ENCODE assay signal across 18 mouse cellular contexts in the genomic region with DNA sequence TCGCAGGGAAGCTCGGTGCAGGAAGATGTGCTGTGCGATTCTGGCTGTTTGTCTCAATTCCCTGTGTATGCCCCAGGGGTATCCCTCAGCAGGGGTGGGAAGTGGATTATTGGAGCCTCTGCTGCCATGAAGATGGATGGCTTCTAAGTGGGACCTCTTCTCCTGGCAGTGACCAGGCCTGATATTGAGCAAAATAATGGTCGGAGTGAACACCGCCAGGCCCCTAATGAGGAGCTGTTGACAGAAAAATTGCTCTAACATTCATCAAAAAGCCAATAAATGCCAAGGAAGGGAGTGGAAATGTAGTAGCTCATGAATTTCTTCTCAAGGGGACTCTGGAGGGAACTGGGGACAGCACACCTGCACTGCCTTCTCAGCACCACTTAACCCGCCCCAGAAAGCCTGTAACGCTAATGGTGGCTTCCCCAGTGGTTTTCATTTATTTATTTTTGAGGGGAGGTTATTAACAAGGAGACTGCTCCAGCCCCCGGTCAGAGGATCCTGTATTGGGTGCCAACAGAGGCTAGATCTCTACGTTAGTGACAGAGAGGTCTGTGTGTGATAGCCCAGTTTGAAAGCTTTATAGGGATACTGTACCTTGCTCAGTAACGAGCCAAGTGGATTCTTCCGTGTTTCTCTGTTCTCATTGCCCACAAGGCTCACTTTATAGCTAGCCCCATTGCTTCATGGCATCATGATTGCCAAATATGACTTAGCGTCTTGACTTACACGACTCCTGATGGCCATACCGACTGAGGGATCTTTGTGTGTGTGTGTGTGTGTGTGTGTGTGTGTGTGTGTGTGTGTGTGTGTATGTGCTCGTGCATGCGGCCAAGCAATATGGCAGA. TPM values are rescaled to one million over a fixed set of nuclear protein-coding genes. Genes with fewer than 3 reads are reported as not detected.
DNase-seq lines count a peak whose midpoint lies in the region; ATAC-seq lines count a peak whose summit lies in the region.
"Had no signal": no experiment of that assay in that cellular context is flagged by ENCODE, and none has a peak within 500 bp of the region (broad histone marks: within the 10 kb centered on the region; RNA-seq: fewer than 3 reads in every experiment).

No protein-coding gene starts in this region.

- no peak overlapping the region for H3K27ac ChIP-seq in neural tube, embryonic 11.5 days (ENCODE audit: low read depth, low read length)
- no peak overlapping the region for H3K27ac ChIP-seq in hindbrain, embryonic 14.5 days
- H3K27ac ChIP-seq: liver, embryonic 14.5 days; midbrain, embryonic 12.5 days; stomach, embryonic 15.5 days had no signal

- WGBS in neural tube, embryonic 11.5 days, result 70% methylated on average over 16 of the region's 16 CpGs
- WGBS in hindbrain, embryonic 14.5 days, result 73% methylated on average over 16 of the region's 16 CpGs

- H3K9ac ChIP-seq in neural tube, embryonic 11.5 days (ENCODE audit: low read length), result no peak overlapping the region
- no peak overlapping the region for H3K9ac ChIP-seq in hindbrain, embryonic 14.5 days
- H3K9ac ChIP-seq: forebrain, postnatal 0 days; liver, embryonic 14.5 days; midbrain, embryonic 12.5 days; stomach, embryonic 15.5 days had no signal

- no peaks in the 10 kb centered on the region for H3K27me3 ChIP-seq in neural tube, embryonic 11.5 days (ENCODE audit: control insufficient read depth, insufficient read depth, low read length)
- H3K27me3 ChIP-seq in hindbrain, embryonic 14.5 days (ENCODE audit: control insufficient read depth, insufficient read depth, low read length), result no peaks in the 10 kb centered on the region
- H3K27me3 ChIP-seq: midbrain, embryonic 12.5 days; stomach, embryonic 15.5 days had no signal

- DNase-seq in neural tube, embryonic 11.5 days (ENCODE audit: low spot score), result peak; percentile 52
- no peak for DNase-seq in neural tube, embryonic 10.5 days (ENCODE audit: extremely low spot score, low spot score)
- DNase-seq in hindbrain, embryonic 14.5 days (ENCODE audit: low spot score), result no peak
- no peak for DNase-seq in lung, postnatal 25 days (ENCODE audit: low spot score)
- DNase-seq in cerebellum, adult 9-11 months, result no peak
- no peak for DNase-seq in frontal cortex, postnatal 36 days (ENCODE audit: low spot score in 2 of 2)
- no peak for DNase-seq in left cerebral cortex, adult 11 months (ENCODE audit: low spot score)
- DNase-seq: adrenal gland, postnatal 10 days; cerebellum, adult 2 months; forebrain, postnatal 0 days; kidney, postnatal 10 days; layer of hippocampus, adult 9-11 months; lung, postnatal 14 days; retina, postnatal 1 day had no signal

- H3K4me3 ChIP-seq in neural tube, embryonic 11.5 days (ENCODE audit: low read depth, low read length), result no peak overlapping the region
- H3K4me3 ChIP-seq in hindbrain, embryonic 14.5 days (replicated peaks; ENCODE audit: low read length), result no peak overlapping the region
- H3K4me3 ChIP-seq: midbrain, embryonic 12.5 days; stomach, embryonic 15.5 days had no signal

- H3K9me3 ChIP-seq in neural tube, embryonic 11.5 days (ENCODE audit: control insufficient read depth, low read length), result no peaks in the 10 kb centered on the region
- H3K9me3 ChIP-seq in hindbrain, embryonic 14.5 days (ENCODE audit: control insufficient read depth, low read length), result 0 out of 2 replicates have a peak, but pooled peaks cover 3% of the 10 kb centered on the region
- H3K9me3 ChIP-seq: midbrain, embryonic 12.5 days; stomach, embryonic 15.5 days had no signal

- peak; percentile 41; the same call in 1 of the 2 replicates for ATAC-seq in neural tube, embryonic 11.5 days (ENCODE audit: insufficient read depth, low FRiP score, low TSS enrichment)
- peak; percentile 70; the same call in 1 of the 2 replicates for ATAC-seq in hindbrain, embryonic 14.5 days (ENCODE audit: low FRiP score)
- ATAC-seq in megakaryocyte, adult 5-6 weeks (ENCODE audit: poor library complexity, severe bottlenecking), result peak; percentile 53
- ATAC-seq: forebrain, postnatal 0 days had no signal

- no peaks in the 10 kb centered on the region for H3K36me3 ChIP-seq in neural tube, embryonic 11.5 days (ENCODE audit: control insufficient read depth, insufficient read depth, low read length)
- H3K36me3 ChIP-seq in hindbrain, embryonic 14.5 days (replicated peaks; ENCODE audit: control insufficient read depth, insufficient read depth), result no peaks in the 10 kb centered on the region
- H3K36me3 ChIP-seq: midbrain, embryonic 12.5 days; stomach, embryonic 15.5 days had no signal

- no peaks in the 10 kb centered on the region for H3K4me1 ChIP-seq in neural tube, embryonic 11.5 days (ENCODE audit: control insufficient read depth, insufficient read depth, low read length)
- no peaks in the 10 kb centered on the region for H3K4me1 ChIP-seq in hindbrain, embryonic 14.5 days (replicated peaks; ENCODE audit: control insufficient read depth, insufficient read depth, low read length)
- H3K4me1 ChIP-seq: midbrain, embryonic 12.5 days; stomach, embryonic 15.5 days had no signal

- H3K4me2 ChIP-seq in neural tube, embryonic 11.5 days (ENCODE audit: low read depth), result no peak overlapping the region
- no peak overlapping the region for H3K4me2 ChIP-seq in hindbrain, embryonic 14.5 days (replicated peaks)
- H3K4me2 ChIP-seq: midbrain, embryonic 12.5 days; stomach, embryonic 15.5 days had no signal

RNA-seq across cellular contexts. Expression of a gene that starts 33.7 kb away (rescaled TPM):
- polyA plus RNA-seq in neural tube, embryonic 11.5 days (2014; fragmentation: Nextera tagmentation; extraction: Ambion mirVana), result 1.4 and 2.7 TPM in 2 replicates
- polyA plus RNA-seq in hindbrain, embryonic 14.5 days (2014; fragmentation: Nextera tagmentation; extraction: Ambion mirVana), result 1.1 and 1.3 TPM in 2 replicates
- total RNA-seq in megakaryocyte, adult 5-6 weeks (2015), result 0.18 and 1.2 TPM in 2 replicates
- total RNA-seq in megakaryocyte, adult 5-6 weeks (2017), result not detected in 2 replicates

RNA-seq across cellular contexts. Expression of a gene that starts 49.1 kb away (rescaled TPM):
- polyA plus RNA-seq in neural tube, embryonic 11.5 days (2014; fragmentation: Nextera tagmentation; extraction: Ambion mirVana), result 3.2 and 3.5 TPM in 2 replicates
- polyA plus RNA-seq in hindbrain, embryonic 14.5 days (2014; fragmentation: Nextera tagmentation; extraction: Ambion mirVana), result 6.2 and 7.7 TPM in 2 replicates
- total RNA-seq in megakaryocyte, adult 5-6 weeks (2015), result not detected in 2 replicates
- total RNA-seq in megakaryocyte, adult 5-6 weeks (2017), result 0.15 TPM in 1 of 2 replicates, not detected in the other
